Mouse (Mus musculus): ENCODE data around the gene Qars.

- TF ChIP-seq CTCF (IDR thresholded peaks at IDR 0.05; ENCODE audit: borderline replicate concordance, extremely low read depth, insufficient read depth, insufficient read length) (no peak), POLR2A (IDR thresholded peaks at IDR 0.05; ENCODE audit: borderline replicate concordance, extremely low read depth, insufficient read depth, insufficient read length, poor library complexity, severe bottlenecking) (no peak)
Measured at GRCm38 (mm10) chr9:108521604-108522003, 14.1 kb downstream of the Qars start.

All from brain, embryonic 14.5 days (tissue).